Mouse (Mus musculus) kidney, postnatal 10 days (tissue): Measurements from ENCODE around the gene Rce1.
A peak's percentile ranks its signal among the peaks of the same experiment; 100 is the strongest.

Experiments used
- DNase-seq: peaks from one replicate; pipeline ENCODE4 v3.0.0; 2021; ENCODE audit warnings: mixed read lengths

The Rce1 gene

GRCm38 (mm10) chr19:4625179-4625828, at the start of gene Rce1:
TSS of gene Rce1 (minus strand) at chr19:4625641.
- DNase-seq, result peak; percentile 96

GRCm38 (mm10) chr19:4672401-4672800, 47.0 kb upstream of the Rce1 start:
- DNase-seq, result no peak

GRCm38 (mm10) chr19:4670776-4671175, 45.3 kb upstream of the Rce1 start:
- no peak for DNase-seq

GRCm38 (mm10) chr19:4666815-4667214, 41.4 kb upstream of the Rce1 start:
- DNase-seq, result peak; percentile 17

- no peak for DNase-seq
Measured at GRCm38 (mm10) chr19:4658156-4658555, 32.7 kb upstream of the Rce1 start.

- no peak for DNase-seq
Measured at GRCm38 (mm10) chr19:4646917-4647492, 21.6 kb upstream of the Rce1 start.

- DNase-seq, result peak; percentile 47
Measured at GRCm38 (mm10) chr19:4644271-4644670, 18.8 kb upstream of the Rce1 start.

- DNase-seq, result no peak
Measured at GRCm38 (mm10) chr19:4635986-4636385, 10.5 kb upstream of the Rce1 start.

GRCm38 (mm10) chr19:4628819-4629218, 3.4 kb upstream of the Rce1 start:
- peak; percentile 79 for DNase-seq

- DNase-seq, result no peak
Measured at GRCm38 (mm10) chr19:4625829-4626535, 541 bp upstream of the Rce1 start.

- no peak for DNase-seq
Measured at GRCm38 (mm10) chr19:4624406-4625178, 849 bp downstream of the Rce1 start.

- DNase-seq, result no peak
Measured at GRCm38 (mm10) chr19:4624006-4624405, 1.4 kb downstream of the Rce1 start.

GRCm38 (mm10) chr19:4623419-4623818, 2.0 kb downstream of the Rce1 start:
- no peak for DNase-seq

- DNase-seq, result no peak
Measured at GRCm38 (mm10) chr19:4622780-4623179, 2.7 kb downstream of the Rce1 start.

- no peak for DNase-seq
Measured at GRCm38 (mm10) chr19:4620721-4621120, 4.7 kb downstream of the Rce1 start.

- no peak for DNase-seq
Measured at GRCm38 (mm10) chr19:4619461-4619860, 6.0 kb downstream of the Rce1 start.

GRCm38 (mm10) chr19:4618183-4618582, 7.3 kb downstream of the Rce1 start:
- peak; percentile 58 for DNase-seq

GRCm38 (mm10) chr19:4616546-4616945, 8.9 kb downstream of the Rce1 start:
- no peak for DNase-seq

GRCm38 (mm10) chr19:4615151-4616093, 10.0 kb downstream of the Rce1 start, which contains the start of gene Lrfn4:
TSS of gene Lrfn4 (minus strand) at chr19:4615667.
- peak; percentile 93 for DNase-seq

GRCm38 (mm10) chr19:4614305-4615150, 10.9 kb downstream of the Rce1 start:
- peak; percentile 67 for DNase-seq
